Mouse (Mus musculus): ENCODE measurements around the gene Gatd1. TPM values are rescaled to one million over a fixed set of nuclear protein-coding genes. Genes with fewer than 3 reads are reported as not detected.

Gene Gatd1
- polyA plus RNA-seq (2014; fragmentation: Nextera tagmentation; extraction: Ambion mirVana) = 57.8 and 61.4 TPM in 2 replicates

GRCm38 (mm10) chr7:141413809-141414584 lies at the start of gene Gatd1:
Gene Gatd1, minus strand, starts transcription at chr7:141414136.
- peaks cover 8% of the 10 kb centered on the region; the same call in 1 of the 2 replicates for H3K4me1 ChIP-seq (ENCODE audit: control insufficient read depth, insufficient read depth, low read length)
- peaks cover 18% of the 10 kb centered on the region for H3K36me3 ChIP-seq (ENCODE audit: control insufficient read depth, insufficient read depth, low read length)
- peak within 1 kb of the TSS; percentile 66 for H3K4me2 ChIP-seq (replicated peaks; ENCODE audit: low read depth, low read length)
- H3K4me3 ChIP-seq (ENCODE audit: low read depth, low read length) = peak within 1 kb of the TSS; percentile 74
- WGBS = under 1% methylated on average over 54 of the region's 56 CpGs
- peak within 1 kb of the TSS; percentile 71 for H3K9ac ChIP-seq (replicated peaks; ENCODE audit: low read depth, low read length)
- H3K9me3 ChIP-seq (ENCODE audit: control insufficient read depth, low read depth, low read length) = no peaks in the 10 kb centered on the region
- ATAC-seq (ENCODE audit: insufficient number of reproducible peaks, insufficient read depth, low FRiP score, low read depth) = peak; percentile 92
- H3K27ac ChIP-seq (ENCODE audit: low read length) = peak within 1 kb of the TSS; percentile 77
- H3K27me3 ChIP-seq (ENCODE audit: control insufficient read depth, insufficient read depth, low read length) = no peaks in the 10 kb centered on the region

DNA sequence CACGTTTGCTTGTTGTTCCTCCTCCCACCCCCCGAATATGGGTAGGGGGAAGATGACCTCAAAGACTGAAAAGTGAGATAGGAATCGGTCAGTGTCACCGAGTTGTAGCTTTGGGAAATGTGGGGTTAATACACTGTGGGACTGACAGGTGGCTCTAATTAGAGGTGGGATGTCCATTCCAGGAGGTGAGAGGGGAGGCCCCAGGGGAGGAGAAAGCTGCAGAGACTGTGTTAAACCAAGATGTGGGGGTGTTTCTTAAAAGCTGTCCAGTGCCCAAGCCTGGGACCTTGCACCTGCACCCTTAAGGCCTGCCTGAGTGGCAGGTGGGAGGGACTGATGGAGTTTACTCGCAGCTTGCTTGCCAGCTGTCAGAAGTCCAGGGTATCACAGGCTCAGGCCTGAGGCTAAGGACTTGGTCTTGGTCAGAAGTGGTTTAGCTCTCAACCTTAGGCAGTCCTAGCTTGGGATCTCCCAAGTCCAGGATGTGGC lies 48.4 kb upstream of the Gatd1 start:
- Histone ChIP-seq H3K4me3 (ENCODE audit: low read depth, low read length) (peak overlapping the region; percentile 37), H3K9me3 (ENCODE audit: control insufficient read depth, low read depth, low read length) (no peaks in the 10 kb centered on the region), H3K27me3 (ENCODE audit: control insufficient read depth, insufficient read depth, low read length) (peaks cover 19% of the 10 kb centered on the region; the same call in 1 of the 2 replicates), H3K4me1 (ENCODE audit: control insufficient read depth, insufficient read depth, low read length) (peaks cover 34% of the 10 kb centered on the region), H3K4me2 (replicated peaks; ENCODE audit: low read depth, low read length) (peak overlapping the region; percentile 70), H3K36me3 (ENCODE audit: control insufficient read depth, insufficient read depth, low read length) (peaks cover 6% of the 10 kb centered on the region; the same call in 1 of the 2 replicates), H3K27ac (ENCODE audit: low read length) (no peak overlapping the region), H3K9ac (replicated peaks; ENCODE audit: low read depth, low read length) (no peak overlapping the region)
- WGBS = 13% methylated on average over 5 of the region's 5 CpGs
- no peak for ATAC-seq (ENCODE audit: insufficient number of reproducible peaks, insufficient read depth, low FRiP score, low read depth)

- WGBS = 3% methylated on average over 57 of the region's 59 CpGs
- peaks cover 19% of the 10 kb centered on the region; the same call in 1 of the 2 replicates for H3K27me3 ChIP-seq (ENCODE audit: control insufficient read depth, insufficient read depth, low read length)
These were observed 47.8 kb upstream of the Gatd1 start for GRCm38 (mm10) chr7:141461521-141462332.

GRCm38 (mm10) chr7:141460391-141461113 lies 46.6 kb upstream of the Gatd1 start, which contains the start of gene Cracr2b:
Gene Cracr2b, plus strand, starts transcription at chr7:141461094.
- ATAC-seq (ENCODE audit: insufficient number of reproducible peaks, insufficient read depth, low FRiP score, low read depth) = no peak
- Histone ChIP-seq H3K36me3 (ENCODE audit: control insufficient read depth, insufficient read depth, low read length) (peaks cover 6% of the 10 kb centered on the region; the same call in 1 of the 2 replicates), H3K9ac (replicated peaks; ENCODE audit: low read depth, low read length) (no peak within 1 kb of the TSS; the same call in 1 of the 2 replicates), H3K27me3 (ENCODE audit: control insufficient read depth, insufficient read depth, low read length) (peaks cover 19% of the 10 kb centered on the region; the same call in 1 of the 2 replicates), H3K4me2 (replicated peaks; ENCODE audit: low read depth, low read length) (peak within 1 kb of the TSS; percentile 70), H3K9me3 (ENCODE audit: control insufficient read depth, low read depth, low read length) (no peaks in the 10 kb centered on the region), H3K4me3 (ENCODE audit: low read depth, low read length) (peak within 1 kb of the TSS; percentile 37), H3K4me1 (ENCODE audit: control insufficient read depth, insufficient read depth, low read length) (peaks cover 35% of the 10 kb centered on the region), H3K27ac (ENCODE audit: low read length) (0 out of 2 replicates have a peak within 1 kb of the TSS, but pooled peaks have one; percentile 6)
- 47% methylated on average over 15 of the region's 15 CpGs for WGBS

More at GRCm38 (mm10) chr7:141461521-141462332, 47.8 kb upstream of the Gatd1 start:
- Histone ChIP-seq H3K27ac (ENCODE audit: low read length) (no peak overlapping the region), H3K4me2 (replicated peaks; ENCODE audit: low read depth, low read length) (peak overlapping the region; percentile 70), H3K4me1 (ENCODE audit: control insufficient read depth, insufficient read depth, low read length) (peaks cover 31% of the 10 kb centered on the region), H3K9ac (replicated peaks; ENCODE audit: low read depth, low read length) (no peak overlapping the region; the same call in 1 of the 2 replicates), H3K36me3 (ENCODE audit: control insufficient read depth, insufficient read depth, low read length) (peaks cover 6% of the 10 kb centered on the region; the same call in 1 of the 2 replicates), H3K4me3 (ENCODE audit: low read depth, low read length) (peak overlapping the region; percentile 37), H3K9me3 (ENCODE audit: control insufficient read depth, low read depth, low read length) (no peaks in the 10 kb centered on the region)
- ATAC-seq (ENCODE audit: insufficient number of reproducible peaks, insufficient read depth, low FRiP score, low read depth) = no peak

DNA sequence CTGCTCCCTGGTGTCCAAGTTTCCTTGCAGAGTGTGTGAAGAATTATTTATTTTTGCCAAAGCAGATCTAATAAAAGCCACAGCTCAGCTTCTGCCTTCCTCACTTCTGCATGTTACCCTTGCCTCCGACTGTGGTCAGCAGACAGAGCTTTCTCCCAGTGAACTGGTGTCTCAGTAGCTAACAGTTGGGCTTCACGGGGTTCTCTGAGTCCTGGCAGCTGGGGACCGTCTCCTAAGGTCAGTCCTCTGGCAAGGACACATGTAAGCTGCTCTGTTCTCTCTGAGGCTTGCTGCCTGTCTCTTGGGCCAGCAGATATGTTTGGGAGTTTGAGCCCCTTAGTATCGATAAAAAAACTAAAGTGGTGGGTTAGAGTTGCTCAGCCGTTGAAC lies 46.1 kb upstream of the Gatd1 start:
- Histone ChIP-seq H3K36me3 (ENCODE audit: control insufficient read depth, insufficient read depth, low read length) (peaks cover 6% of the 10 kb centered on the region; the same call in 1 of the 2 replicates), H3K27me3 (ENCODE audit: control insufficient read depth, insufficient read depth, low read length) (peaks cover 19% of the 10 kb centered on the region; the same call in 1 of the 2 replicates), H3K4me3 (ENCODE audit: low read depth, low read length) (no peak overlapping the region), H3K4me2 (replicated peaks; ENCODE audit: low read depth, low read length) (no peak overlapping the region), H3K27ac (ENCODE audit: low read length) (0 out of 2 replicates have a peak overlapping the region, but pooled peaks have one; percentile 6), H3K9ac (replicated peaks; ENCODE audit: low read depth, low read length) (no peak overlapping the region), H3K9me3 (ENCODE audit: control insufficient read depth, low read depth, low read length) (no peaks in the 10 kb centered on the region), H3K4me1 (ENCODE audit: control insufficient read depth, insufficient read depth, low read length) (peaks cover 30% of the 10 kb centered on the region)
- no peak for ATAC-seq (ENCODE audit: insufficient number of reproducible peaks, insufficient read depth, low FRiP score, low read depth)
- 45% methylated on average over 5 of the region's 5 CpGs for WGBS

GRCm38 (mm10) chr7:141459301-141459711 lies 45.4 kb upstream of the Gatd1 start:
- Histone ChIP-seq H3K4me3 (ENCODE audit: low read depth, low read length) (no peak overlapping the region), H3K36me3 (ENCODE audit: control insufficient read depth, insufficient read depth, low read length) (peaks cover 6% of the 10 kb centered on the region; the same call in 1 of the 2 replicates), H3K9ac (replicated peaks; ENCODE audit: low read depth, low read length) (no peak overlapping the region), H3K4me1 (ENCODE audit: control insufficient read depth, insufficient read depth, low read length) (peaks cover 24% of the 10 kb centered on the region), H3K27ac (ENCODE audit: low read length) (no peak overlapping the region), H3K27me3 (ENCODE audit: control insufficient read depth, insufficient read depth, low read length) (peaks cover 18% of the 10 kb centered on the region; the same call in 1 of the 2 replicates), H3K9me3 (ENCODE audit: control insufficient read depth, low read depth, low read length) (no peaks in the 10 kb centered on the region), H3K4me2 (replicated peaks; ENCODE audit: low read depth, low read length) (no peak overlapping the region)
- ATAC-seq (ENCODE audit: insufficient number of reproducible peaks, insufficient read depth, low FRiP score, low read depth) = no peak
- 89% methylated on average over 17 of the region's 17 CpGs for WGBS

GRCm38 (mm10) chr7:141458661-141459060 lies 44.7 kb upstream of the Gatd1 start:
- no peak for ATAC-seq (ENCODE audit: insufficient number of reproducible peaks, insufficient read depth, low FRiP score, low read depth)
- Histone ChIP-seq H3K4me1 (ENCODE audit: control insufficient read depth, insufficient read depth, low read length) (peaks cover 23% of the 10 kb centered on the region), H3K4me3 (ENCODE audit: low read depth, low read length) (no peak overlapping the region), H3K9me3 (ENCODE audit: control insufficient read depth, low read depth, low read length) (no peaks in the 10 kb centered on the region), H3K36me3 (ENCODE audit: control insufficient read depth, insufficient read depth, low read length) (peaks cover 6% of the 10 kb centered on the region; the same call in 1 of the 2 replicates), H3K4me2 (replicated peaks; ENCODE audit: low read depth, low read length) (no peak overlapping the region), H3K27ac (ENCODE audit: low read length) (no peak overlapping the region), H3K27me3 (ENCODE audit: control insufficient read depth, insufficient read depth, low read length) (peaks cover 12% of the 10 kb centered on the region; the same call in 1 of the 2 replicates), H3K9ac (replicated peaks; ENCODE audit: low read depth, low read length) (no peak overlapping the region)
- 89% methylated on average over 11 of the region's 11 CpGs for WGBS

Measured in stomach, embryonic 14.5 days (tissue).